Mouse (Mus musculus): ENCODE data around the gene Sox13.

DNA sequence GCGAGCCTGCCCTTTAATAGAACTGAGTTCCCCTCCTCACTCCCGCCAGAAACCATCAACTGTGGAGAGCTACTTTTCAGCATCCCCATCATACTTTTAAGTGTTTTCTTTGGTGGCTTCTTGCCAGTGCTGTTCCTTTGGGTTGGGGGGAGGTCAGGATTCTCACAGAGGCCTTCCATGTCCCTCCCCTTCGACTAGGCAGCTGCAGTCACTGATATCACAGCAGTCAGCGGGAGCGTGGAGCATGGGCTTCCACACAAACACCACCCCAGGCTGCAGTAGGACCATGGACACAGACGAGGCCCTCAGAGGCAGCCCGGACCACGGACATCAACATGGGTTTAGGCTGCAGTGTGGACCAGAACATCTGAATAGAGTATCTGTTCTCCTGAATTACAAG is 20.1 kb upstream of the Sox13 start:
- TF ChIP-seq CTCF (IDR thresholded peaks at IDR 0.05; ENCODE audit: low read depth, low read length) (no peak), POLR2A (IDR thresholded peaks at IDR 0.05; ENCODE audit: borderline replicate concordance, low read depth, low read length) (no peak)

Data from bone marrow macrophage, adult 2 months (primary cell).